Mouse (Mus musculus): ENCODE results near the gene Serbp1.

- TF ChIP-seq CTCF (IDR thresholded peaks at IDR 0.05; ENCODE audit: low read depth) (no peak), EP300 (optimal IDR thresholded peaks at IDR 0.05) (no peak)
Observed at GRCm38 (mm10) chr6:67235649-67236048, 2.3 kb upstream of the Serbp1 start.
